Mouse (Mus musculus) stomach, postnatal 0 days (tissue): Measurements from ENCODE around the gene Nup160.

Experiments
- CTCF ChIP-seq: IDR thresholded peaks from 2 replicates; pipeline ENCODE4 v1.5.1; 2016; ENCODE audit warnings: antibody characterized with exemption, low read depth, mild to moderate bottlenecking, moderate library complexity
- EP300 ChIP-seq: optimal IDR thresholded peaks from 2 replicates; pipeline ENCODE3; 2016; ENCODE audit warnings: antibody characterized with exemption

DNA sequence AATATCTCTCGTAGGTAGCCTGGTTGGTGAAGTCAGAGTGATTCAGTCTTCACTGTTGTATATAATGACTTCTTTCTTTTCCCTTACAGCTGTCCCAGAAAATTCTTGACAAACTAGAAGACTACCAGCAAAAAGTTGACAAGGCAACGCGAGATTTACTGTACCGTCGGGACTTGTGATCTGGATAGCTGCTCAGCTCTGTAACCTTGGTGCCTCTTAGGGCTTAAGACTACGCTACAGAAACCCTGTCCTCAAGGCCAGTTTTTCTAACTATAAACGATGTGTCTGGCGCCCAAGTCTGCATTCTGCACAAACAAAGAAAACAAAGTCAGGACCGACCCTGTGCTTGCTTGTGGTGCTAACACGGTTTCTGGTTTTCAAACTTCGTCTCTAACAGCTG is 58.3 kb downstream of the Nup160 start:
- no peak for TF ChIP-seq CTCF
- no peak for TF ChIP-seq EP300
